Mouse (Mus musculus) brown adipose tissue, adult 24 weeks (tissue): ENCODE data around the gene Psg19. TPM values are rescaled to one million over a fixed set of nuclear protein-coding genes. Genes with fewer than 3 reads are reported as not detected.
A peak's percentile ranks its signal among the peaks of the same experiment; 100 is the strongest.
"Not testable (repeated sequence)": the region's sequence is repeated elsewhere in the genome, so short reads cannot be mapped to it uniquely, and the experiment has no call there.

Source experiments
- H3K27ac ChIP-seq: fragments of 200-500 bp; replicated peaks from 2 replicates; pipeline ENCODE4 v1.5.1; 2012; ENCODE audit warnings: low read depth, mild to moderate bottlenecking, low read length
- H3K4me1 ChIP-seq: fragments of 200-500 bp; 2 replicates; pipeline ENCODE4 v1.6.1; 2012; ENCODE audit warnings: low read length, mixed read lengths; ENCODE audit not compliant: control insufficient read depth, insufficient read depth, insufficient read length
- H3K4me3 ChIP-seq: fragments of 200-500 bp; 2 replicates; pipeline ENCODE4 v1.5.1; 2012; ENCODE audit warnings: low read depth, mild to moderate bottlenecking, low read length, moderate library complexity; ENCODE audit not compliant: insufficient read depth
- polyA plus RNA-seq: library from polyadenylated mRNA; stranded (reverse); fragments of >200 nt; gene quantifications from 2 replicates; pipeline ENCODE4 v1.2.4, GENCODE M21; 2012; ENCODE audit not compliant: missing spikeins, insufficient read depth, insufficient read length

The Psg19 gene
- polyA plus RNA-seq: not detected in 2 replicates

- no peak within 1 kb of the TSS for H3K4me3 ChIP-seq
- no peaks in the 10 kb centered on the region for H3K4me1 ChIP-seq
- no peak within 1 kb of the TSS for H3K27ac ChIP-seq
Observed at GRCm38 (mm10) chr7:18798420-18798819, at the start of gene Psg19. Gene Psg19 (minus strand): TSS chr7:18798520.

- no peak overlapping the region for H3K27ac ChIP-seq
- peaks cover 2% of the 10 kb centered on the region; the same call in 1 of the 2 replicates for H3K4me1 ChIP-seq
- H3K4me3 ChIP-seq: no peak overlapping the region
Observed at GRCm38 (mm10) chr7:18844811-18845210, 46.5 kb upstream of the Psg19 start.

- Histone ChIP-seq H3K27ac (peak overlapping the region; percentile 90), H3K4me3 (peak overlapping the region; percentile 57), H3K4me1 (peaks cover 2% of the 10 kb centered on the region; the same call in 1 of the 2 replicates)
Observed at GRCm38 (mm10) chr7:18841174-18841567, 42.9 kb upstream of the Psg19 start.

GRCm38 (mm10) chr7:18840386-18841173, 42.3 kb upstream of the Psg19 start:
- Histone ChIP-seq H3K4me3 (peak overlapping the region; percentile 65), H3K27ac (peak overlapping the region; percentile 98), H3K4me1 (peaks cover 2% of the 10 kb centered on the region; the same call in 1 of the 2 replicates)

- peaks cover 2% of the 10 kb centered on the region; the same call in 1 of the 2 replicates for H3K4me1 ChIP-seq
- H3K27ac ChIP-seq: peak within 1 kb of the TSS; percentile 98
- H3K4me3 ChIP-seq: peak within 1 kb of the TSS; percentile 65
Observed at GRCm38 (mm10) chr7:18839865-18840264, 41.5 kb upstream of the Psg19 start, which contains the start of gene Mill2. Gene Mill2 (plus strand): TSS chr7:18839966.

- Histone ChIP-seq H3K4me1 (no peaks in the 10 kb centered on the region), H3K4me3 (no peak overlapping the region), H3K27ac (no peak overlapping the region)
Observed at GRCm38 (mm10) chr7:18832298-18832697, 34.0 kb upstream of the Psg19 start.

- Histone ChIP-seq H3K27ac (no peak overlapping the region), H3K4me1 (no peaks in the 10 kb centered on the region), H3K4me3 (no peak overlapping the region)
Observed at GRCm38 (mm10) chr7:18829545-18829944, 31.2 kb upstream of the Psg19 start.

- Histone ChIP-seq H3K27ac (no peak overlapping the region), H3K4me1 (no peaks in the 10 kb centered on the region), H3K4me3 (no peak overlapping the region)
Observed at GRCm38 (mm10) chr7:18828592-18828991, 30.3 kb upstream of the Psg19 start.

- H3K4me1 ChIP-seq: no peaks in the 10 kb centered on the region
- no peak overlapping the region for H3K4me3 ChIP-seq
- no peak overlapping the region for H3K27ac ChIP-seq
Observed at GRCm38 (mm10) chr7:18827792-18828546, 29.6 kb upstream of the Psg19 start.

GRCm38 (mm10) chr7:18821507-18821906, 23.2 kb upstream of the Psg19 start, which contains the start of gene Psg17:
Gene Psg17 (minus strand): TSS chr7:18821607.
- no peak within 1 kb of the TSS for H3K4me3 ChIP-seq
- no peak within 1 kb of the TSS for H3K27ac ChIP-seq

GRCm38 (mm10) chr7:18818301-18818700, 20.0 kb upstream of the Psg19 start:
- H3K4me3 ChIP-seq: no peak overlapping the region
- H3K27ac ChIP-seq: no peak overlapping the region
- no peaks in the 10 kb centered on the region for H3K4me1 ChIP-seq

More at GRCm38 (mm10) chr7:18821507-18821906, 23.2 kb upstream of the Psg19 start, which contains the start of gene Psg17:
- H3K4me1 ChIP-seq: no peaks in the 10 kb centered on the region

GRCm38 (mm10) chr7:18803526-18803925, 5.2 kb upstream of the Psg19 start:
- no peak overlapping the region for H3K4me3 ChIP-seq
- no peak overlapping the region; the same call in 1 of the 2 replicates for H3K27ac ChIP-seq
- no peaks in the 10 kb centered on the region for H3K4me1 ChIP-seq

GRCm38 (mm10) chr7:18799129-18799528, 809 bp upstream of the Psg19 start:
- Histone ChIP-seq H3K4me3 (no peak overlapping the region), H3K4me1 (no peaks in the 10 kb centered on the region), H3K27ac (no peak overlapping the region)

GRCm38 (mm10) chr7:18790671-18791070, 7.6 kb downstream of the Psg19 start:
- H3K27ac ChIP-seq, H3K4me1 ChIP-seq, H3K4me3 ChIP-seq: not testable (repeated sequence)

GRCm38 (mm10) chr7:18781301-18781700, 17.0 kb downstream of the Psg19 start:
- H3K4me1 ChIP-seq, H3K4me3 ChIP-seq, H3K27ac ChIP-seq: not testable (repeated sequence)
